Mouse (Mus musculus) midbrain, postnatal 0 days (tissue): Measurements from ENCODE around the gene Pex26. TPM values are rescaled to one million over a fixed set of nuclear protein-coding genes. Genes with fewer than 3 reads are reported as not detected.

ENCODE experiments used
- ATAC-seq: fragments of 200-750 bp; cut with Nextera tagmentation; 2 replicates; pipeline ENCODE4 v1.8.0; 2017; ENCODE audit warnings: moderate number of reproducible peaks, mild to moderate bottlenecking, moderate TSS enrichment, moderate library complexity; ENCODE audit not compliant: low FRiP score
- DNase-seq: peaks from one replicate; pipeline ENCODE4 v3.0.0-alpha.2; 2015; ENCODE audit warnings: low spot score
- H3K27ac ChIP-seq: fragments of 300-500 bp; sonication (generic); 2 replicates; pipeline ENCODE4 v1.5.1; 2014; ENCODE audit warnings: low read depth, mild to moderate bottlenecking, low read length, mixed read lengths
- H3K27me3 ChIP-seq: fragments of 300-500 bp; sonication (generic); 2 replicates; pipeline ENCODE4 v1.6.1; 2014; ENCODE audit warnings: low read length, control low read depth, mixed read lengths; ENCODE audit not compliant: insufficient read depth
- H3K36me3 ChIP-seq: fragments of 300-500 bp; sonication (generic); 2 replicates; pipeline ENCODE4 v1.6.1; 2014; ENCODE audit warnings: low read length, control low read depth, mixed read lengths; ENCODE audit not compliant: insufficient read depth
- H3K4me1 ChIP-seq: fragments of 300-500 bp; sonication (generic); 2 replicates; pipeline ENCODE4 v1.6.1; 2014; ENCODE audit warnings: mild to moderate bottlenecking, control low read depth, antibody characterized with exemption, low read length, mixed read lengths; ENCODE audit not compliant: insufficient read depth
- H3K4me2 ChIP-seq: fragments of 300-500 bp; sonication (generic); 2 replicates; pipeline ENCODE4 v1.6.1; 2014; ENCODE audit warnings: low read depth, mild to moderate bottlenecking, low read length, mixed read lengths; ENCODE audit not compliant: poor library complexity, severe bottlenecking
- H3K4me3 ChIP-seq: fragments of 300-500 bp; sonication (generic); 2 replicates; pipeline ENCODE4 v1.5.1; 2014; ENCODE audit warnings: low read depth, mild to moderate bottlenecking, low read length, moderate library complexity
- H3K9ac ChIP-seq: fragments of 300-500 bp; sonication (generic); replicated peaks from 2 replicates; pipeline ENCODE4 v1.6.1; 2014; ENCODE audit warnings: mild to moderate bottlenecking, low read length, moderate library complexity, mixed read lengths; ENCODE audit not compliant: poor library complexity, severe bottlenecking
- H3K9me3 ChIP-seq: fragments of 300-500 bp; sonication (generic); 2 replicates; pipeline ENCODE4 v1.6.1; 2016; ENCODE audit warnings: low read length, control low read depth
- CTCF ChIP-seq: IDR thresholded peaks from 2 replicates; pipeline ENCODE4 v1.5.1; 2016; ENCODE audit warnings: antibody characterized with exemption, mild to moderate bottlenecking
- WGBS: fragments of 180-500 bp; shearing (Covaris S2); extraction: QIAGEN DNeasy Blood & Tissue Kit; methylation state at CpG from one replicate; pipeline ENCODE4 v1.1.7; 2014; 5-methylcytosine and 5-hydroxymethylcytosine counted together
- polyA plus RNA-seq: library from polyadenylated mRNA; unstranded; fragments of >200 nt; fragmentation: Nextera tagmentation; extraction: Ambion mirVana; gene quantifications from 2 replicates; pipeline ENCODE4 v1.2.1, GENCODE M21; 2015
- total RNA-seq: library from RNA; depleted of rRNA; stranded (reverse); fragments of >200 nt; gene quantifications from 2 replicates; pipeline ENCODE4 v1.2.3, GENCODE M21; 2014; rRNA removed

The Pex26 gene
- total and polyA plus RNA-seq, 2 experiments from 2014 or later = 12.7 to 32.6 TPM

- Histone ChIP-seq H3K36me3 (no peaks in the 10 kb centered on the region), H3K27ac (no peak overlapping the region), H3K9ac (no peak overlapping the region), H3K4me3 (no peak overlapping the region), H3K4me1 (no peaks in the 10 kb centered on the region; the same call in 1 of the 2 replicates), H3K9me3 (no peaks in the 10 kb centered on the region), H3K4me2 (no peak overlapping the region), H3K27me3 (no peaks in the 10 kb centered on the region)
- ATAC-seq (no peak), DNase-seq (no peak)
- 91% methylated on average over 2 of the region's 2 CpGs for WGBS
- no peak for TF ChIP-seq CTCF
Observed at GRCm38 (mm10) chr6:121241780-121242179, 58.3 kb downstream of the Pex26 start.

GRCm38 (mm10) chr6:121243161-121243560, 59.7 kb downstream of the Pex26 start:
- no peak overlapping the region for H3K27ac ChIP-seq
- TF ChIP-seq CTCF = no peak
- 68% methylated on average over 10 of the region's 10 CpGs for WGBS
- no peaks in the 10 kb centered on the region for H3K9me3 ChIP-seq
- no peak overlapping the region for H3K4me3 ChIP-seq
- DNase-seq (no peak), ATAC-seq (no peak)
- no peaks in the 10 kb centered on the region; the same call in 1 of the 2 replicates for H3K4me1 ChIP-seq
- no peaks in the 10 kb centered on the region for H3K36me3 ChIP-seq
- H3K4me2 ChIP-seq = no peak overlapping the region
- H3K9ac ChIP-seq = no peak overlapping the region
- H3K27me3 ChIP-seq = no peaks in the 10 kb centered on the region

DNA sequence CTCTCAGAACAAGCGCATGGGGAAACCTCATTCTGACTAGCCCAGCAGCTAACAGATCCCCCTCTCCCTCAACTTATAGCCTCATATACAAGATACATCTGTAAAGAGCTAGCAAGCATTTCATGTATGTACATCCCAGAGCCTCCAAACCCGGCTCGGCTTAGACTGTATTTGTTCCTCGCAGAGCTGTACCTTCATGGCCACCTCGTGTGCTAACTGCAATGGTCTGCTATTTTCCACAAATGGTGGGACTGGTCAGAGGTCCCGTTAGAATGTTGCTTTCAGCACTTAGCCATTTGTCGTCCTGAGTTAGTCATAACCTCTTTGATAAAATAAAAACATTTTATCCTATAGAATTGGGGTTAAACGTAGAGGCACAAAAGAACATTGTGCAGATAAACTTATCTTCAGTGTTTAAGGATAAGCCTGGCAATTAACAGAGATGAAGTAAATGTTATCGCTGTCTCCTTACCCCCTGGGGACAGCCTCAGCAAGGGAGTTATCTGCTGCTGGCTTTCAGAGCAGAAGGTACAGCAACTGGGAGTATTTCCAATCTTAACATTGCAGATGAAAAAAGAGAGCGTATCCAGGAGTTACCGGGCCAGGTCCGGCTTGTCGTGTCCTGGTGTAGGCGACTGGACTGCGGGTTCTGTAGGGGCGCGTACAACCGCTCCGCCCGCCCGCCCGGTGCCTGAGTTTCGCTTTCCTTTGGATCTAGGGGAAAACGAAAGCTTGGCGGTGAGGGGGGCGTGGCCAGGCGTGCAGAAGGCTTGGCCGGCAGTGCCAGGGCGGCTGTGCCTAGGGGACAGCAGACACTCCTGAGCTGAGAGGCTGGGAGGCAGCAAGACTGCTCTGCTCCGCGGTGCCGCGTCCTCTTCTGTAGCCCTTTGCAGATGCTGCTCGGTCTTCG, 61.9 kb downstream of the Pex26 start, which contains the start of gene Usp18:
Gene Usp18 (plus strand): TSS at position 780 of the 910 bp plus-strand sequence.
- H3K27me3 ChIP-seq = no peaks in the 10 kb centered on the region
- H3K27ac ChIP-seq = peak within 1 kb of the TSS; percentile 43; the same call in 1 of the 2 replicates
- 11% methylated on average over 35 of the region's 35 CpGs for WGBS
- peak within 1 kb of the TSS; percentile 83 for H3K4me2 ChIP-seq
- ATAC-seq = peak; percentile 78
- no peaks in the 10 kb centered on the region; the same call in 1 of the 2 replicates for H3K4me1 ChIP-seq
- H3K4me3 ChIP-seq = peak within 1 kb of the TSS; percentile 41
- H3K36me3 ChIP-seq = no peaks in the 10 kb centered on the region
- DNase-seq = peak; percentile 80
- no peaks in the 10 kb centered on the region for H3K9me3 ChIP-seq
- H3K9ac ChIP-seq = peak within 1 kb of the TSS; percentile 48; the same call in 1 of the 2 replicates
- TF ChIP-seq CTCF = no peak

DNA sequence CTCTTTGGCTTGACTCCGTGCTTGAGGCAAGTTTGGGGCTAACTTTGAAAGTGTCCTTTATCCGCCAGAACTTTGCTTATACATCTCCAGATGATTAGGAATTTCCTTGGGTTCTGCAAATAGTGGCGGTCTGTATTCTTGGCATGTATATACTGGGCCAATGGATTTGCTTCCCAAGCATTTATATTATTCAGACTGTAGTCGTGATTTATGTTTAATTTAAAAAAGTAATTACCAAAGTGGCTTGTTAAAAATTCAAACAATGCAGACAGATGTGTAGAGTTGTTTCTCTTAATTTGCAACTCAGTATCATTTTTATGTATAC, 62.5 kb downstream of the Pex26 start:
- TF ChIP-seq CTCF = no peak
- WGBS = 16% methylated on average over 4 of the region's 4 CpGs
- DNase-seq = no peak
- Histone ChIP-seq H3K4me2 (peak overlapping the region; percentile 83), H3K4me1 (no peaks in the 10 kb centered on the region; the same call in 1 of the 2 replicates), H3K9ac (0 out of 2 replicates have a peak overlapping the region, but pooled peaks have one; percentile 48), H3K9me3 (no peaks in the 10 kb centered on the region), H3K36me3 (no peaks in the 10 kb centered on the region), H3K4me3 (peak overlapping the region; percentile 41), H3K27me3 (no peaks in the 10 kb centered on the region), H3K27ac (no peak overlapping the region)
- peak; percentile 23; the same call in 1 of the 2 replicates for ATAC-seq

Other genes starting within 250 kb of the Pex26 start
- 76.4 and 83.4 TPM in 2 replicates for gene Mical3, start 52.7 kb upstream of the Pex26 start, total RNA-seq
- 19.0 and 25.0 TPM in 2 replicates for gene Mical3, start 52.7 kb upstream of the Pex26 start, polyA plus RNA-seq
- gene Tuba8, start 27.0 kb downstream of the Pex26 start, total RNA-seq = 1.9 and 2.4 TPM in 2 replicates
- 1.8 and 2.2 TPM in 2 replicates for gene Tuba8, start 27.0 kb downstream of the Pex26 start, polyA plus RNA-seq
- gene Usp18, start 62.2 kb downstream of the Pex26 start, total RNA-seq = 1.1 and 2.5 TPM in 2 replicates
- gene Usp18, start 62.2 kb downstream of the Pex26 start, polyA plus RNA-seq = 2.0 and 3.8 TPM in 2 replicates
- 53.1 and 59.4 TPM in 2 replicates for gene Slc6a13, start 116.6 kb downstream of the Pex26 start, total RNA-seq
- gene Slc6a13, start 116.6 kb downstream of the Pex26 start, polyA plus RNA-seq = 61.7 and 65.3 TPM in 2 replicates
- gene Slc6a12, start 159.4 kb downstream of the Pex26 start, total RNA-seq = 12.4 and 13.0 TPM in 2 replicates
- gene Slc6a12, start 159.4 kb downstream of the Pex26 start, polyA plus RNA-seq = 8.1 and 8.2 TPM in 2 replicates